Mouse (Mus musculus) heart, adult 2 months (tissue): ENCODE measurements around the gene Asxl1. TPM values are rescaled to one million over a fixed set of nuclear protein-coding genes. Genes with fewer than 3 reads are reported as not detected.

Experiments used
- DNase-seq, 2 experiments: peaks; one replicate each; pipeline ENCODE4 v3.0.0; 2021
- H3K27ac ChIP-seq: fragments of 200-600 bp; 2 replicates; pipeline ENCODE4 v1.8.1; 2022
- H3K27me3 ChIP-seq: fragments of 200-500 bp; 2 replicates; pipeline ENCODE4 v1.6.1; 2012; ENCODE audit warnings: mild to moderate bottlenecking, low read length, inconsistent platforms, mixed read lengths; ENCODE audit not compliant: control insufficient read depth, insufficient read depth
- H3K36me3 ChIP-seq: fragments of 200-500 bp; 2 replicates; pipeline ENCODE4 v1.6.1; 2012; ENCODE audit warnings: low read length, inconsistent platforms; ENCODE audit not compliant: control insufficient read depth, insufficient read depth
- H3K4me1 ChIP-seq: fragments of 200-500 bp; 2 replicates; pipeline ENCODE4 v1.6.1; 2011; ENCODE audit warnings: low read length; ENCODE audit not compliant: control insufficient read depth, insufficient read depth
- H3K4me3 ChIP-seq: fragments of 200-600 bp; 2 replicates; pipeline ENCODE4 v1.8.1; 2022
- H3K79me2 ChIP-seq: fragments of 200-500 bp; replicated peaks from 2 replicates; pipeline ENCODE4 v1.6.1; 2012; ENCODE audit warnings: mild to moderate bottlenecking, inconsistent platforms, low read length, moderate library complexity, mixed read lengths; ENCODE audit not compliant: control insufficient read depth, insufficient read depth
- H3K9ac ChIP-seq: fragments of 200-500 bp; 2 replicates; pipeline ENCODE4 v1.6.1; 2012; ENCODE audit warnings: low read depth, mild to moderate bottlenecking, control low read depth, inconsistent platforms, low read length, mixed read lengths
- CTCF ChIP-seq: fragments of 200-600 bp; IDR thresholded peaks from 2 replicates; pipeline ENCODE4 v1.8.1; 2022; ENCODE audit warnings: antibody characterized with exemption, mild to moderate bottlenecking, moderate library complexity
- EP300 ChIP-seq: fragments of 200-500 bp; IDR thresholded peaks from 2 replicates; pipeline ENCODE4 v1.6.1; 2011; ENCODE audit warnings: low read depth, low read length, control low read depth; ENCODE audit not compliant: insufficient read depth
- POLR2A ChIP-seq: fragments of 200-500 bp; IDR thresholded peaks from 2 replicates; pipeline ENCODE4 v1.6.1; 2011; ENCODE audit warnings: mild to moderate bottlenecking, low read depth, low read length, control low read depth; ENCODE audit not compliant: insufficient read depth
- WGBS: fragments of 180-500 bp; shearing (Covaris S2); methylation state at CpG from one replicate; pipeline ENCODE4 v1.1.7; 2018; 5-methylcytosine and 5-hydroxymethylcytosine counted together
- intact Hi-C: fragments of 180-260 bp; cut with DNase I; formaldehyde crosslinking; loops from one replicate; pipeline ENCODE4 v1.15.1; 2025
- polyA plus RNA-seq: library from polyadenylated mRNA; depleted of rRNA; stranded (reverse); fragments of >200 nt; gene quantifications from 2 replicates; pipeline ENCODE4 v1.2.3, GENCODE M21; 2012
- total RNA-seq, 2 experiments: library from RNA; stranded (reverse); gene quantifications; 2 replicates each; pipeline ENCODE4 v1.2.3; 2021

The Asxl1 gene
- total and polyA plus RNA-seq, 3 experiments = 8.0 to 21.2 (median 17.7) TPM

DNA sequence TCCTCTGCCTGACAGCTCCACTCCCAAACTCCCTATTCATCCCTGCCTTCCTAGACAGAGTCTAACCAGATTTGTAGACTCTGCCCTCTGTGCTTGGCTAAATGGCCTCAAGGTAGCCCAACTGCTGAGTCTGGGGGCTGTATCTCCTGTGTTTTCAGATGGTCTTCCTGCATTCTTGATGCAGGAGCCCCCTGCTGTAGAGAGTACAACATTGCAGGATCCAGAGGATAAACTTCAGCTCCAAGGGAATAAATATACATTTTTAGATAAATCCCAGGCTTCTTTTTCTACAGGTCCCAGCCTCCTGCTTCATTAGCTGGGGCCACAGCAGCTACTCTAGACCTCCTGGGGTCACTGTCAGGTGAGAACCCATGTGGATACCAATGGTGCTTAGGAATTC, 75.6 kb downstream of the Asxl1 start:
- no peaks in the 10 kb centered on the region for H3K27me3 ChIP-seq
- H3K9ac ChIP-seq = no peak overlapping the region
- no peak overlapping the region for H3K27ac ChIP-seq
- no peak overlapping the region for H3K4me3 ChIP-seq
- H3K36me3 ChIP-seq = no peaks in the 10 kb centered on the region
- DNase-seq = no peak
- H3K79me2 ChIP-seq = no peaks in the 10 kb centered on the region
- TF ChIP-seq EP300 (no peak), CTCF (peak; percentile 62), POLR2A (no peak)
- H3K4me1 ChIP-seq = peaks cover 10% of the 10 kb centered on the region
- intact Hi-C loops = no loop called here

DNA sequence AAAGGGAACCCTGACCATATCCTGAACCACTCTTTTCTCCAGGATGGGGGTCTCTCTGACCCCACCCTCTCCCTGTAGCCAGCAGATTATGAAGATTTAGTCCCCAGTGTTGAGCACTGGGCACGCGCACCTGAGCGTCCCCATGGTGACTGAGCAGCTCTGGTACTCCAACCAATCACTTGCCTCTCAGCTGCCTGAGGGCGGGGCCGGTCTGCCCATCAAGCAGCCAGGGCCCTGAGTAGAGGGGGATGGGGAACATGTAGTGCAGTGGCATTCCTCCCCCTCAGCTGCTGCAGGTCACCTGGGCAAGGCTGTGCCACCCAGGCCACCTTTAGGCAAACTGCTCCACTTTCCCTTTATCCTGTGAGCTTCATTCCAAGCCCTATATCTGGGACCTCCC, 76.4 kb downstream of the Asxl1 start:
- H3K4me1 ChIP-seq = peaks cover 10% of the 10 kb centered on the region
- H3K79me2 ChIP-seq = no peaks in the 10 kb centered on the region
- no peak overlapping the region for H3K27ac ChIP-seq
- WGBS = 86% methylated on average over 5 of the region's 5 CpGs
- DNase-seq = no peak
- H3K36me3 ChIP-seq = no peaks in the 10 kb centered on the region
- H3K27me3 ChIP-seq = no peaks in the 10 kb centered on the region
- H3K9ac ChIP-seq = no peak overlapping the region
- no peak overlapping the region for H3K4me3 ChIP-seq
- TF ChIP-seq EP300 = no peak
- TF ChIP-seq CTCF = no peak
- no peak for TF ChIP-seq POLR2A
- intact Hi-C loops = no loop called here

DNA sequence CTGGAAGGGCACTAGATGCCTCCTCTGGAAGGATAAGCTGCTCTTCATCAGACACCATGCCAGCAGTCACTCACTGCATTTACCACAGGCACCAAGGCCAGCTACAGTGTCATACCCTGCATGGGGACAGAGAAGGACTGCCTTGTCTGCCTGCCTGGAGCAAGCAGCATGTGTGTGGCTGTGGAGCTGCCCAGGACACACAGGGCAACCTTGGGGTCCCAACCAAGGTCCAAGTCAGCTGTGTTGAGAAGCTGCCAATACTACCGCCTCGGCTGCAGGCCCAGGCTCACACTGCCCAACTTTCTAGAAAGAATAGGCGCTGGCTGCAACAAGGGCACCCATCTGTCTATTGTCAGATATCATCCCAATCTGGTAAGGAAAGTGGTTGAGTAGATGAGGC, 77.5 kb downstream of the Asxl1 start:
- no peak overlapping the region for H3K9ac ChIP-seq
- peaks cover 10% of the 10 kb centered on the region for H3K4me1 ChIP-seq
- intact Hi-C loops = no loop called here
- H3K79me2 ChIP-seq = no peaks in the 10 kb centered on the region
- no peak overlapping the region for H3K4me3 ChIP-seq
- no peak overlapping the region; the same call in 1 of the 2 replicates for H3K27ac ChIP-seq
- 30% methylated on average over 3 of the region's 3 CpGs for WGBS
- TF ChIP-seq POLR2A (no peak), EP300 (peak; percentile 28; the same call in 1 of the 2 replicates), CTCF (no peak)
- no peaks in the 10 kb centered on the region for H3K36me3 ChIP-seq
- peak in 1 of 2 experiments; percentile 70 for DNase-seq
- H3K27me3 ChIP-seq = no peaks in the 10 kb centered on the region

GRCm38 (mm10) chr2:153424557-153424956, 78.9 kb downstream of the Asxl1 start:
- Histone ChIP-seq H3K27ac (no peak overlapping the region), H3K27me3 (no peaks in the 10 kb centered on the region), H3K4me1 (peaks cover 13% of the 10 kb centered on the region), H3K9ac (no peak overlapping the region), H3K79me2 (no peaks in the 10 kb centered on the region), H3K36me3 (no peaks in the 10 kb centered on the region), H3K4me3 (no peak overlapping the region)
- no peak for TF ChIP-seq EP300
- TF ChIP-seq CTCF = no peak
- DNase-seq = no peak
- intact Hi-C loops = no loop called here
- 43% methylated on average over 8 of the region's 8 CpGs for WGBS

GRCm38 (mm10) chr2:153425124-153425844, 79.7 kb downstream of the Asxl1 start:
- Histone ChIP-seq H3K27ac (no peak overlapping the region), H3K4me3 (no peak overlapping the region), H3K9ac (no peak overlapping the region), H3K27me3 (no peaks in the 10 kb centered on the region), H3K79me2 (no peaks in the 10 kb centered on the region), H3K36me3 (no peaks in the 10 kb centered on the region), H3K4me1 (peaks cover 13% of the 10 kb centered on the region)
- intact Hi-C loops = no loop called here
- WGBS = 87% methylated on average over 4 of the region's 4 CpGs
- TF ChIP-seq EP300 = no peak
- TF ChIP-seq POLR2A = no peak
- no peak for DNase-seq

DNA sequence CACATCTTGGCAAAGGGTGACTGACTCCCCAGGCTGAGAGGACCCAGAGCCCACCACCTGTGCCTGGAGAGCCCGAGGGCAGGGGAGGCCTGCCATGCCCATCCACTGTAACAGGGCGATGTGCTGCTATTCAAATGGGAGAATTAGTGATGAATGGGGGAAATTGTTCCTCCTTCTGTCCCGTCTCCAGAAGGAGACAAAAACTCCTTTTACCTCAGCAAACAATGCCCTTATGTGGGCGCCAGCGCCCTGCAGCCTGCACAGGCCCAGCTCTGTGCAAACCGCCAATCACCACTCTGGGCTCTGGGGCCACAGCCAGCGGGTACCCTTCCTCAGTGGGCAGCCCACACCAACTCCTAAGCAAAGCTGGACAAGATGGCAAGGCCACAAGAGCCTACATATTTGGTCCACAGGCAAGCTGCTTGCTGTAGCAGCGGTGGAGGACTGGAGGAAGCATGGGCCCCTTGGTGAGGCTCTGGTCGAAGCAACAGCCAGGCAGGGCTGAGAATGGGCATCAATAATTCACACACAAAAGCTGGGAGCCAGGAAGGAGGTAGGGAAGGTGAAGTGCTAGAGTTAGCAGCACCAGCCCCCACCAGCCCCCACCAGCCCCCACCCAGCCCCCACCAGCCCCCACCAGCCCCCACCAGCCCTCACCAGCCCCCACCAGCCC, 80.5 kb downstream of the Asxl1 start:
- Histone ChIP-seq H3K4me1 (peaks cover 13% of the 10 kb centered on the region), H3K79me2 (no peaks in the 10 kb centered on the region), H3K27ac (no peak overlapping the region), H3K27me3 (no peaks in the 10 kb centered on the region), H3K36me3 (no peaks in the 10 kb centered on the region), H3K9ac (no peak overlapping the region), H3K4me3 (no peak overlapping the region)
- intact Hi-C loops = no loop called here
- 84% methylated on average over 9 of the region's 9 CpGs for WGBS
- TF ChIP-seq EP300 (no peak), POLR2A (no peak), CTCF (no peak)
- no peak for DNase-seq
